Mouse (Mus musculus): ENCODE measurements around the gene Nek6.

- TF ChIP-seq POLR2A (IDR thresholded peaks at IDR 0.05; ENCODE audit: low read depth, low read length) (no peak), CTCF (IDR thresholded peaks at IDR 0.05; ENCODE audit: extremely low read depth, insufficient read length, insufficient replicate concordance, low read depth, low read length) (no peak)
Measured at GRCm38 (mm10) chr2:38583982-38584381, 72.5 kb downstream of the Nek6 start.
